Mouse (Mus musculus): ENCODE measurements around the gene St3gal4. TPM values are rescaled to one million over a fixed set of nuclear protein-coding genes. Genes with fewer than 3 reads are reported as not detected.

St3gal4 gene
- total and polyA plus RNA-seq, 3 experiments = 6.2 to 9.3 (median 8.8) TPM

DNA sequence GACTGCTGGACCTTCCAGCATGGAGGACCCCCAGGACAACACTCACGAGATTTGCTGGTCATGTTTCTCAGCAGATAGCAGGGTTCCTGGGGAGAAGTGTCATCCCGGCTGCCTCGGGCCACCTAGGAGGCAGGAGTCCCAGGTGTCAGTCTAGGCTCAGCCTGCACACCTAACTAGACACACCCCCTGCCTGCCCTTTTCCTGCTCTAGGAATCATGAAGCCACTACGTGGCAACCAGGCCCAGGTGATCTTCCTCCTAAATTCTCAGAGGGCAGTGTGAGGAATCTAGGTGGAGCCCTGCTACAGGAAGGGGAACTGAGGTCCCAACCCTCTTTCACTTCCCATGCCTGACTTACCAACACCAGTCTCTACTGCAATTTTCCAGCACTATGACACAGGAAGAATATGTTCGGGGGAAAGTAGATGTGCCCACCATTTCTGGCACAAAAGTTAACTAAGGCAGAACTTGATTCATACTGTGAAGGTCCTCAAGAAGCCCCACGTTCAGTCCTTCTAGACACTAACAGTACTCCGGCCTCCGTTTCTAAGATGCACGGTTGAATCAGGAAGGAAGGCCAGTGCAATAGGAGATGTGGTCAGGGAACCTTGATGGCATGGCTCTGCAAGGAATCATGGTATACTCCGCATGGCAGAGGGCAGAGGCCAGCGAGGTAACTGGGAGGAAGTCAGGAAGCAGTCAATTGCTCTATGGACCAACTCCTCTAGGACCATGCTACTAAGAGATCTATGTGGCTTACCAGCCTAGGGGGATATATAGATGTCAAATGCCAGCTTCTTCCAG, 63.3 kb downstream of the St3gal4 start:
- no peaks in the 10 kb centered on the region for H3K27me3 ChIP-seq (replicated peaks)
- H3K36me3 ChIP-seq (replicated peaks in 1 of 2; ENCODE audit: control insufficient read depth in 1 of 2, insufficient read depth in 1 of 2, low read length in 1 of 2) = peaks cover 0 to 13% of the 10 kb centered on the region in 2 experiments
- H3K27ac ChIP-seq (ENCODE audit: insufficient read depth, low read depth) = no peak overlapping the region
- H3K79me2 ChIP-seq (replicated peaks; ENCODE audit: control insufficient read depth, extremely low read depth, insufficient read depth, poor library complexity, severe bottlenecking) = no peaks in the 10 kb centered on the region
- H3K4me1 ChIP-seq (ENCODE audit: control insufficient read depth in 1 of 2, insufficient read depth in 2 of 2) = peaks cover 8 to 29% of the 10 kb centered on the region in 2 experiments
- H3K4me2 ChIP-seq (ENCODE audit: insufficient read depth, low read depth, poor library complexity, severe bottlenecking) = no peak overlapping the region
- no peak for TF ChIP-seq GABPA (IDR thresholded peaks at IDR 0.05; ENCODE audit: insufficient replicate concordance, low read depth, low read length)
- 0 out of 2 replicates have a peak, but pooled peaks have one; percentile 10 for TF ChIP-seq EP300 (IDR thresholded peaks at IDR 0.05; ENCODE audit: low read length)
- no peak for TF ChIP-seq USF2 (conservative IDR thresholded peaks at IDR 0.05; ENCODE audit: low read depth, low read length)
- no peaks in the 10 kb centered on the region for H3K9me3 ChIP-seq (replicated peaks; ENCODE audit: low read length)
- in situ Hi-C loops (cut with MboI; ENCODE audit: low pct_ligation_motif_present, low pct_unique_long_range_greater_than_20kb, low sequenced_read_pairs) (no loop called here), dilution Hi-C loops (cut with MboI; ENCODE audit: extremely low pct_ligation_motif_present, extremely low pct_unique_long_range_greater_than_20kb, low sequenced_read_pairs) (no loop called here)
- no peak for DNase-seq (ENCODE audit: extremely low read depth)
- no peak overlapping the region for H3K4me3 ChIP-seq (replicated peaks in 1 of 3; ENCODE audit: low read depth in 2 of 3, low read length in 2 of 3, poor library complexity in 1 of 3)
- no peak overlapping the region for H3K9ac ChIP-seq (ENCODE audit: insufficient read depth, low read depth)

- Histone ChIP-seq H3K4me2 (ENCODE audit: insufficient read depth, low read depth, poor library complexity, severe bottlenecking) (no peak overlapping the region), H3K9ac (ENCODE audit: insufficient read depth, low read depth) (no peak overlapping the region), H3K79me2 (replicated peaks; ENCODE audit: control insufficient read depth, extremely low read depth, insufficient read depth, poor library complexity, severe bottlenecking) (no peaks in the 10 kb centered on the region), H3K4me1 (ENCODE audit: control insufficient read depth in 1 of 2, insufficient read depth in 2 of 2) (peaks cover 13 to 43% of the 10 kb centered on the region in 2 experiments), H3K4me3 (replicated peaks in 1 of 3; ENCODE audit: low read depth in 2 of 3, low read length in 2 of 3, poor library complexity in 1 of 3) (no peak overlapping the region), H3K36me3 (replicated peaks in 1 of 2; ENCODE audit: control insufficient read depth in 1 of 2, insufficient read depth in 1 of 2, low read length in 1 of 2) (peaks cover 0 to 18% of the 10 kb centered on the region in 2 experiments), H3K9me3 (replicated peaks; ENCODE audit: low read length) (no peaks in the 10 kb centered on the region), H3K27me3 (replicated peaks) (no peaks in the 10 kb centered on the region), H3K27ac (ENCODE audit: insufficient read depth, low read depth) (no peak overlapping the region)
- DNase-seq (ENCODE audit: extremely low read depth) = no peak
- dilution Hi-C loops (cut with MboI; ENCODE audit: extremely low pct_ligation_motif_present, extremely low pct_unique_long_range_greater_than_20kb, low sequenced_read_pairs) = no loop called here
- TF ChIP-seq CHD2 (IDR thresholded peaks at IDR 0.05; ENCODE audit: low read length) = no peak
- TF ChIP-seq BHLHE40 (IDR thresholded peaks at IDR 0.05; ENCODE audit: low read depth, low read length) = no peak
- TF ChIP-seq MXI1 (IDR thresholded peaks at IDR 0.05; ENCODE audit: low read depth, low read length) = no peak
- in situ Hi-C loops (cut with MboI; ENCODE audit: low pct_ligation_motif_present, low pct_unique_long_range_greater_than_20kb, low sequenced_read_pairs) = no loop called here
Observed at GRCm38 (mm10) chr9:35053669-35054068, 65.4 kb downstream of the St3gal4 start.

DNA sequence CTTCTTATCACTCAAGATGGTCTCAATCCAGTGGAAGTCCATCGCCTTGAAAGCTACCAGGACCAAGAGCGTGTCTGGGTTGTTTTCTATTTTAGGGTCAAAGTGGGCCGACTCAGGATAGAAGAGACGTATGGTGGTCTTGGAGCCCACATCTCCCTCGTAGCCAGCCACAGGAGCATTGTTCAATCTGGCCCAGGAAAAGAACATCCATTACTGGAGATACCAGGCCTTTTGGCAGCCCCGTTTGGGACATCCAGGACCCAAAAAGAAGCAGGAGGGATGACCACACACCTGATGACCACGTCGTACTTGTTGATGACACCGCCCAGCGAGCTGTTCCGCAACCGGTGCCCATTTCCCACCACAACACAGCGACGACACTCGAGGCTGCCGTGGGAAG, 66.0 kb downstream of the St3gal4 start:
- H3K9ac ChIP-seq (ENCODE audit: insufficient read depth, low read depth) = no peak overlapping the region
- TF ChIP-seq EP300 (IDR thresholded peaks at IDR 0.05; ENCODE audit: low read length) (no peak), MAZ (IDR thresholded peaks at IDR 0.05; ENCODE audit: low read depth, low read length) (no peak), ZNF384 (IDR thresholded peaks at IDR 0.05; ENCODE audit: low read depth, low read length) (no peak)
- H3K4me3 ChIP-seq (replicated peaks in 1 of 3; ENCODE audit: low read depth in 2 of 3, low read length in 2 of 3, poor library complexity in 1 of 3) = no peak overlapping the region
- H3K79me2 ChIP-seq (replicated peaks; ENCODE audit: control insufficient read depth, extremely low read depth, insufficient read depth, poor library complexity, severe bottlenecking) = no peaks in the 10 kb centered on the region
- in situ Hi-C loops (cut with MboI; ENCODE audit: low pct_ligation_motif_present, low pct_unique_long_range_greater_than_20kb, low sequenced_read_pairs) (no loop called here), dilution Hi-C loops (cut with MboI; ENCODE audit: extremely low pct_ligation_motif_present, extremely low pct_unique_long_range_greater_than_20kb, low sequenced_read_pairs) (no loop called here)
- H3K4me2 ChIP-seq (ENCODE audit: insufficient read depth, low read depth, poor library complexity, severe bottlenecking) = no peak overlapping the region
- DNase-seq (ENCODE audit: extremely low read depth) = no peak
- no peaks in the 10 kb centered on the region for H3K27me3 ChIP-seq (replicated peaks)
- H3K4me1 ChIP-seq (ENCODE audit: control insufficient read depth in 1 of 2, insufficient read depth in 2 of 2) = peaks cover 13 to 43% of the 10 kb centered on the region in 2 experiments
- H3K9me3 ChIP-seq (replicated peaks; ENCODE audit: low read length) = no peaks in the 10 kb centered on the region
- no peak overlapping the region for H3K27ac ChIP-seq (ENCODE audit: insufficient read depth, low read depth)
- peaks cover 0 to 18% of the 10 kb centered on the region in 2 experiments for H3K36me3 ChIP-seq (replicated peaks in 1 of 2; ENCODE audit: control insufficient read depth in 1 of 2, insufficient read depth in 1 of 2, low read length in 1 of 2)
